Mouse (Mus musculus): ENCODE results near the gene Arl14.
A peak's percentile ranks its signal among the peaks of the same experiment; 100 is the strongest.
"Not testable (repeated sequence)": the region's sequence is repeated elsewhere in the genome, so short reads cannot be mapped to it uniquely, and the experiment has no call there.

The Arl14 gene

GRCm38 (mm10) chr3:69213465-69213864, 8.8 kb upstream of the Arl14 start:
- DNase-seq (ENCODE audit: low read depth, low spot score), result no peak

GRCm38 (mm10) chr3:69214566-69214965, 7.7 kb upstream of the Arl14 start:
- no peak for DNase-seq (ENCODE audit: low read depth, low spot score)

- no peak for DNase-seq (ENCODE audit: low read depth, low spot score)
These were observed 282 bp downstream of the Arl14 start for GRCm38 (mm10) chr3:69222502-69222900.

GRCm38 (mm10) chr3:69222987-69223386, 768 bp downstream of the Arl14 start:
- DNase-seq (ENCODE audit: low read depth, low spot score), result no peak

- no peak for DNase-seq (ENCODE audit: low read depth, low spot score)
These were observed 1.4 kb downstream of the Arl14 start for GRCm38 (mm10) chr3:69223666-69224065.

- DNase-seq (ENCODE audit: low read depth, low spot score), result no peak
These were observed 2.8 kb downstream of the Arl14 start for GRCm38 (mm10) chr3:69225019-69225418.

- DNase-seq (ENCODE audit: low read depth, low spot score), result no peak
These were observed 4.3 kb downstream of the Arl14 start for GRCm38 (mm10) chr3:69226496-69226895.

GRCm38 (mm10) chr3:69228002-69228401, 5.8 kb downstream of the Arl14 start:
- DNase-seq (ENCODE audit: low read depth, low spot score), result no peak

GRCm38 (mm10) chr3:69231522-69232138, 9.4 kb downstream of the Arl14 start:
- DNase-seq (ENCODE audit: low read depth, low spot score), result no peak

GRCm38 (mm10) chr3:69233552-69234189, 11.5 kb downstream of the Arl14 start:
- peak; percentile 37 for DNase-seq (ENCODE audit: low read depth, low spot score)

- peak; percentile 35 for DNase-seq (ENCODE audit: low read depth, low spot score)
These were observed 12.3 kb downstream of the Arl14 start for GRCm38 (mm10) chr3:69234525-69234924.

GRCm38 (mm10) chr3:69235806-69236205, 13.6 kb downstream of the Arl14 start:
- DNase-seq (ENCODE audit: low read depth, low spot score), result no peak

GRCm38 (mm10) chr3:69236491-69236890, 14.3 kb downstream of the Arl14 start:
- no peak for DNase-seq (ENCODE audit: low read depth, low spot score)

GRCm38 (mm10) chr3:69238141-69238851, 16.1 kb downstream of the Arl14 start:
- DNase-seq (ENCODE audit: low read depth, low spot score), result peak; percentile 72

GRCm38 (mm10) chr3:69239246-69239645, 17.0 kb downstream of the Arl14 start:
- no peak for DNase-seq (ENCODE audit: low read depth, low spot score)

GRCm38 (mm10) chr3:69241020-69241419, 18.8 kb downstream of the Arl14 start:
- no peak for DNase-seq (ENCODE audit: low read depth, low spot score)

GRCm38 (mm10) chr3:69253096-69253866, 31.1 kb downstream of the Arl14 start:
- DNase-seq (ENCODE audit: low read depth, low spot score), result no peak

GRCm38 (mm10) chr3:69254676-69255075, 32.5 kb downstream of the Arl14 start:
- no peak for DNase-seq (ENCODE audit: low read depth, low spot score)

GRCm38 (mm10) chr3:69257049-69257699, 35.0 kb downstream of the Arl14 start:
- peak; percentile 68 for DNase-seq (ENCODE audit: low read depth, low spot score)

- DNase-seq (ENCODE audit: low read depth, low spot score), result no peak
These were observed 40.9 kb downstream of the Arl14 start for GRCm38 (mm10) chr3:69263010-69263643.

GRCm38 (mm10) chr3:69264299-69264698, 42.1 kb downstream of the Arl14 start:
- DNase-seq (ENCODE audit: low read depth, low spot score), result not testable (repeated sequence)

All from ZHBTc4 (cell line).